Mouse (Mus musculus) bone marrow, adult 2 months (tissue): ENCODE data around the gene Etv1.

Experiments used
- CTCF ChIP-seq: fragments of 200-500 bp; IDR thresholded peaks from 2 replicates; pipeline ENCODE4 v1.5.1; 2011; ENCODE audit warnings: low read length, control low read depth; ENCODE audit not compliant: control insufficient read depth, insufficient read depth
- POLR2A ChIP-seq: fragments of 200-500 bp; IDR thresholded peaks from 2 replicates; pipeline ENCODE4 v1.6.1; 2011; ENCODE audit warnings: low read depth, mild to moderate bottlenecking, control low read depth, low read length, borderline replicate concordance; ENCODE audit not compliant: control insufficient read depth

DNA sequence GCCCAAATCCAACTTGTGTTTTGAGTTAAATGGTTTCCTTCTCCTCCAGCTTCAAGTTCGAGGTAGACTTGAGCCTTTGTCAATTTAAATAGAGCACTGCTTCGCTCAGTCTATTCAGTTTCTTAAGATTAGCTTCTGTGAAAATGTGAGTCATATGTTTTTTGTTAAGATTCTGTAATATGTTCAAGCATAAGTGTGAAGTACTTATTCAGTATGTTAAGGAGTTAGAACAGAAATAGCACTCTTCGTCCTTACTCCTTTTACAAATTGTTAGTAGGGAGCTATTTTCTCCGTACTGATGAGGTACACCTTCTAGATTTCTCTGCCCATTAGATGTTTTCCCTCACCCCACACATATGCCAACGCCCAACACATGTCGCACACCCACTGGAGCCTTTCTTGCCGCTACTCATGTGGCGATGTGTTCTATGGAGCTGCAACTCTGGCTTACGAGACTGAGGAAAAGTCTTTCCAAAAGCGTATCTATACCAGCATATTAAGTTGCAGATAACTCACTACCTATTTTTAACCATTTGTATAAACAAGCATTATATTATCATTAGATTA lies 10.7 kb downstream of the Etv1 start:
- TF ChIP-seq CTCF (no peak), POLR2A (no peak)
